Mouse (Mus musculus): ENCODE results near the gene Mtg1. TPM values are rescaled to one million over a fixed set of nuclear protein-coding genes. Genes with fewer than 3 reads are reported as not detected.
A peak's percentile ranks its signal among the peaks of the same experiment; 100 is the strongest.

Mtg1 gene
- total and polyA plus RNA-seq, 3 experiments, result 10.8 to 38.1 TPM; not detected in 1

GRCm38 (mm10) chr7:140137135-140138020 lies at the start of gene Mtg1 (continued):
- no peak for TF ChIP-seq MAZ (IDR thresholded peaks at IDR 0.05; ENCODE audit: low read depth, low read length)
- no peak for TF ChIP-seq RAD21 (IDR thresholded peaks at IDR 0.05; ENCODE audit: low read depth, low read length)
- no peak for TF ChIP-seq JUND (IDR thresholded peaks at IDR 0.05; ENCODE audit: low read depth, low read length)
- TF ChIP-seq HCFC1 (IDR thresholded peaks at IDR 0.05; ENCODE audit: low read depth, low read length), result peak; percentile 93
- TF ChIP-seq BHLHE40 (IDR thresholded peaks at IDR 0.05; ENCODE audit: borderline replicate concordance, low read depth, low read length), result no peak

GRCm38 (mm10) chr7:140090601-140091000 lies 46.8 kb upstream of the Mtg1 start:
- no peak overlapping the region for H3K9ac ChIP-seq (ENCODE audit: control insufficient read depth, low read depth, low read length, poor library complexity, severe bottlenecking)
- no peaks in the 10 kb centered on the region for H3K79me2 ChIP-seq (ENCODE audit: control insufficient read depth, insufficient read depth, low read length, poor library complexity)
- no peak overlapping the region for H3K27ac ChIP-seq (ENCODE audit: control insufficient read depth, low read depth, low read length)
- no peak for DNase-seq (ENCODE audit: low read depth, low spot score)
- no peak overlapping the region for H3K4me3 ChIP-seq (ENCODE audit: control insufficient read depth in 1 of 2, insufficient read depth in 1 of 2, low read depth in 2 of 2, low read length in 2 of 2)
- no peak for TF ChIP-seq MEF2A (IDR thresholded peaks at IDR 0.05; ENCODE audit: extremely low read depth, insufficient replicate concordance, low read depth, low read length, poor library complexity, severe bottlenecking)
- no peak for TF ChIP-seq POLR2AphosphoS2 (IDR thresholded peaks at IDR 0.05; ENCODE audit: low read length)
- H3K27me3 ChIP-seq (ENCODE audit: control insufficient read depth in 1 of 2, insufficient read depth in 2 of 2, low read length in 2 of 2), result 0 out of 4 replicates have a peak, but pooled peaks cover 0 to 1% of the 10 kb centered on the region in 2 experiments
- H3K9me3 ChIP-seq (replicated peaks; ENCODE audit: insufficient read depth, low read length), result no peaks in the 10 kb centered on the region
- no peaks in the 10 kb centered on the region for H3K36me3 ChIP-seq (ENCODE audit: control insufficient read depth in 1 of 2, insufficient read depth in 2 of 2, low read length in 2 of 2)
- no peaks in the 10 kb centered on the region for H3K4me1 ChIP-seq (ENCODE audit: control insufficient read depth in 1 of 2, insufficient read depth in 2 of 2, low read length in 2 of 2)

- Histone ChIP-seq H3K4me1 (ENCODE audit: control insufficient read depth in 1 of 2, insufficient read depth in 2 of 2, low read length in 2 of 2) (peaks cover 0 to under 1% of the 10 kb centered on the region in 2 experiments; a peak in 2 of 4 replicates), H3K9me3 (replicated peaks; ENCODE audit: insufficient read depth, low read length) (no peaks in the 10 kb centered on the region), H3K9ac (ENCODE audit: control insufficient read depth, low read depth, low read length, poor library complexity, severe bottlenecking) (no peak within 1 kb of the TSS), H3K79me2 (ENCODE audit: control insufficient read depth, insufficient read depth, low read length, poor library complexity) (no peaks in the 10 kb centered on the region), H3K36me3 (ENCODE audit: control insufficient read depth in 1 of 2, insufficient read depth in 2 of 2, low read length in 2 of 2) (no peaks in the 10 kb centered on the region), H3K27ac (ENCODE audit: control insufficient read depth, low read depth, low read length) (no peak within 1 kb of the TSS), H3K4me3 (ENCODE audit: control insufficient read depth in 1 of 2, insufficient read depth in 1 of 2, low read depth in 2 of 2, low read length in 2 of 2) (no peak within 1 kb of the TSS), H3K27me3 (ENCODE audit: control insufficient read depth in 1 of 2, insufficient read depth in 2 of 2, low read length in 2 of 2) (no peaks in the 10 kb centered on the region)
- TF ChIP-seq ZNF384 (IDR thresholded peaks at IDR 0.05; ENCODE audit: low read depth, low read length) (no peak), ETS1 (IDR thresholded peaks at IDR 0.05; ENCODE audit: low read depth, low read length) (no peak), BHLHE40 (IDR thresholded peaks at IDR 0.05; ENCODE audit: borderline replicate concordance, low read depth, low read length) (no peak), MAFK (IDR thresholded peaks at IDR 0.05; ENCODE audit: borderline replicate concordance, low read depth, low read length) (no peak), USF2 (IDR thresholded peaks at IDR 0.05; ENCODE audit: borderline replicate concordance in 1 of 2, insufficient read depth in 1 of 2, low read depth in 1 of 2, low read length in 2 of 2) (no peak), MEF2A (IDR thresholded peaks at IDR 0.05; ENCODE audit: extremely low read depth, insufficient replicate concordance, low read depth, low read length, poor library complexity, severe bottlenecking) (no peak), POLR2AphosphoS2 (IDR thresholded peaks at IDR 0.05; ENCODE audit: low read length) (no peak), ELF1 (IDR thresholded peaks at IDR 0.05; ENCODE audit: low read depth, low read length) (no peak), MYB (IDR thresholded peaks at IDR 0.05; ENCODE audit: low read depth, low read length) (no peak)
- DNase-seq (ENCODE audit: low read depth, low spot score), result no peak
Observed at GRCm38 (mm10) chr7:140092924-140093528, 44.3 kb upstream of the Mtg1 start, which contains the start of gene Prap1. TSS of gene Prap1 (plus strand) at chr7:140093395.

All from MEL (cell line).